Mouse (Mus musculus) midbrain, embryonic 16.5 days (tissue): ENCODE results near the gene BC005624. TPM values are rescaled to one million over a fixed set of nuclear protein-coding genes. Genes with fewer than 3 reads are reported as not detected.

Source experiments
- ATAC-seq: fragments of 200-750 bp; cut with Nextera tagmentation; 2 replicates; pipeline ENCODE4 v1.8.0; 2017; ENCODE audit warnings: moderate TSS enrichment
- H3K27ac ChIP-seq: fragments of 300-500 bp; sonication (generic); 2 replicates; pipeline ENCODE4 v1.5.1; 2014; ENCODE audit warnings: mild to moderate bottlenecking, low read length, mixed read lengths
- H3K27me3 ChIP-seq: fragments of 300-500 bp; sonication (generic); 2 replicates; pipeline ENCODE4 v1.6.1; 2014; ENCODE audit warnings: low read depth, low read length, mixed read lengths; ENCODE audit not compliant: control insufficient read depth, insufficient read depth
- H3K36me3 ChIP-seq: fragments of 300-500 bp; sonication (generic); 2 replicates; pipeline ENCODE4 v1.6.1; 2014; ENCODE audit warnings: mild to moderate bottlenecking, low read length, moderate library complexity, mixed read lengths; ENCODE audit not compliant: control insufficient read depth, insufficient read depth
- H3K4me1 ChIP-seq: fragments of 300-500 bp; sonication (generic); 2 replicates; pipeline ENCODE4 v1.6.1; 2014; ENCODE audit warnings: mild to moderate bottlenecking, low read length, mixed read lengths; ENCODE audit not compliant: control insufficient read depth, insufficient read depth
- H3K4me2 ChIP-seq: fragments of 300-500 bp; sonication (generic); 2 replicates; pipeline ENCODE4 v1.6.1; 2014; ENCODE audit warnings: mild to moderate bottlenecking, low read length, mixed read lengths
- H3K4me3 ChIP-seq: fragments of 300-500 bp; sonication (generic); 2 replicates; pipeline ENCODE4 v1.5.1; 2014; ENCODE audit warnings: low read depth, mild to moderate bottlenecking, low read length, moderate library complexity, mixed read lengths
- H3K9ac ChIP-seq: fragments of 300-500 bp; sonication (generic); 2 replicates; pipeline ENCODE4 v1.6.1; 2014; ENCODE audit warnings: low read depth, low read length, mixed read lengths
- H3K9me3 ChIP-seq: fragments of 300-500 bp; sonication (generic); replicated peaks from 2 replicates; pipeline ENCODE4 v1.6.1; 2014; ENCODE audit warnings: mild to moderate bottlenecking, low read length, mixed read lengths; ENCODE audit not compliant: control insufficient read depth, poor library complexity, severe bottlenecking
- WGBS: fragments of 180-500 bp; shearing (Covaris S2); extraction: QIAGEN DNeasy Blood & Tissue Kit; methylation state at CpG from one replicate; pipeline ENCODE4 v1.1.7; 2014; 5-methylcytosine and 5-hydroxymethylcytosine counted together
- polyA plus RNA-seq: library from polyadenylated mRNA; unstranded; fragments of >200 nt; fragmentation: Nextera tagmentation; extraction: Ambion mirVana; gene quantifications from 2 replicates; pipeline ENCODE4 v1.2.1, GENCODE M21; 2015

Gene BC005624
- 93.8 and 95.3 TPM in 2 replicates for polyA plus RNA-seq

GRCm38 (mm10) chr2:30981790-30982513 is at the start of gene BC005624, which contains the start of gene Usp20:
BC005624 (minus strand) TSS chr2:30982201.
Usp20 (plus strand) TSS chr2:30982279.
- peak within 1 kb of the TSS; percentile 81 for H3K27ac ChIP-seq
- H3K9me3 ChIP-seq, result no peaks in the 10 kb centered on the region
- peaks cover 7% of the 10 kb centered on the region for H3K36me3 ChIP-seq
- ATAC-seq, result peak; percentile 98
- H3K4me3 ChIP-seq, result peak within 1 kb of the TSS; percentile 77
- H3K4me1 ChIP-seq, result peaks cover 16% of the 10 kb centered on the region
- H3K4me2 ChIP-seq, result peak within 1 kb of the TSS; percentile 80
- no peaks in the 10 kb centered on the region for H3K27me3 ChIP-seq
- peak within 1 kb of the TSS; percentile 71 for H3K9ac ChIP-seq
- under 1% methylated on average over 66 of the region's 66 CpGs for WGBS

- WGBS, result 74% methylated on average over 8 of the region's 8 CpGs
- H3K4me2 ChIP-seq, result no peak overlapping the region
- no peak overlapping the region for H3K27ac ChIP-seq
- ATAC-seq, result no peak
- H3K4me3 ChIP-seq, result no peak overlapping the region
- H3K36me3 ChIP-seq, result peaks cover 8% of the 10 kb centered on the region; the same call in 1 of the 2 replicates
- H3K4me1 ChIP-seq, result no peaks in the 10 kb centered on the region
- no peak overlapping the region for H3K9ac ChIP-seq
- no peaks in the 10 kb centered on the region for H3K27me3 ChIP-seq
- H3K9me3 ChIP-seq, result no peaks in the 10 kb centered on the region
Observed at GRCm38 (mm10) chr2:31026642-31027041, 44.6 kb upstream of the BC005624 start.

GRCm38 (mm10) chr2:31025458-31025857 is 43.5 kb upstream of the BC005624 start:
- no peak overlapping the region for H3K9ac ChIP-seq
- H3K9me3 ChIP-seq, result no peaks in the 10 kb centered on the region
- H3K4me1 ChIP-seq, result no peaks in the 10 kb centered on the region
- no peak overlapping the region for H3K4me2 ChIP-seq
- no peak overlapping the region for H3K4me3 ChIP-seq
- H3K27me3 ChIP-seq, result no peaks in the 10 kb centered on the region
- no peak for ATAC-seq
- WGBS, result 87% methylated on average over 3 of the region's 3 CpGs
- H3K27ac ChIP-seq, result no peak overlapping the region
- H3K36me3 ChIP-seq, result peaks cover 15% of the 10 kb centered on the region

DNA sequence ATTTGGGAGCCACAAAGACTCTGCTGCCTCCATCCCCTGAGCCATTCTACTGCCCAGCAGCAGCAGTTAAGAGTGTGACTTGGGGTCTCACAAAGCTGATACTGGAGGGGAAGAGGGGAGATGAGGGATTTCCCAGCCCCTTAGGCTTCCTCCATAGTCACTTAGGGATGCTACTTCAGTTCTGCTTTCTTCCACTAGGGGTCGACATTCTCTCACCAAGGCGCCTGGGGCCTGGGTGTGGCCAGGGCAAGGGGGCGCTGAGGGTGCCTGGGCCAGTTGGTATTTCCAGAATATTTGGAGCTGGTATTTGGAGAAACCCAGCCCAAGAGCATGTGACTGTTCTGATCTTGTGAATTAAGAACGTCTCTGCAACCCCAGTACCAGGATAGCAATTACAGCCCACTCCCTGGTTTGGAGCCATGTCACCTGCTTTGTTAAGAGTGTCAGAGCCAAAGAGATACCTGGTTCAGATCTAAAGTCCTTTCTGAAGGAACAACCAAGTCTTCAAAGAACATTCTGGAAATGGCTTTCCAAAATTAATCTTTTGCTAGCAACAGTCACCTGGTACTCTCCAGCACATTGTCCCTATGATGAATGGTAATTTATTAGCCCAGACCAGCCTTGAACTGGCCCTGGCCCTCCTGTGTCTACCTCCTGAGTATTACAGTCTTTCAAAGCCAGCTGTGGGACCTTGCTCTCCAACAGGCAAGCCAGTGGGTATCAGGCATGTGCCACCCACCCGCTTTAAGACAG is 42.8 kb upstream of the BC005624 start:
- no peaks in the 10 kb centered on the region for H3K4me1 ChIP-seq
- H3K4me2 ChIP-seq, result no peak overlapping the region
- no peak overlapping the region for H3K4me3 ChIP-seq
- H3K36me3 ChIP-seq, result peaks cover 21% of the 10 kb centered on the region
- H3K27ac ChIP-seq, result no peak overlapping the region
- no peaks in the 10 kb centered on the region for H3K9me3 ChIP-seq
- H3K9ac ChIP-seq, result no peak overlapping the region
- no peaks in the 10 kb centered on the region for H3K27me3 ChIP-seq
- 35% methylated on average over 5 of the region's 5 CpGs for WGBS
- ATAC-seq, result no peak

DNA sequence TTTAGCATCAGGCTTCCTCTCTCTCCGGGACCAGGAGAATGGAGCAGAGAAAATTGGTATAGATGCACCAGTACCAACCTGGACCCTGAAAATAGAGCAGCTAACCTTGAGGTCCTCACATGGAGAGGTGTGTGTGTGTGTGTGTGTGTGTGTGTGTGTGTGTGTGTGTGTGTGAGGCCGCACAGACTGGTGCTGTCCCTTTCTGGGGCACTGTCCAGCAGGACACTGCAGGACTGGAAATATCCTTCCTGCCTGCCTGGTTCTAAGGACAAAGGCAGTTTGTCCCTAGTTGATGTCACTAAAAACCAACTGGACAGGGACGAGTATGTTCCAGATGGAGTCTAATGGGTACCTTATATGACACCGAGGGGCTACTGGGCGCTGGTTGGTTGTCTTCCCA is 41.9 kb upstream of the BC005624 start:
- 80% methylated on average over 5 of the region's 5 CpGs for WGBS
- no peak overlapping the region for H3K4me3 ChIP-seq
- no peaks in the 10 kb centered on the region for H3K27me3 ChIP-seq
- peaks cover 23% of the 10 kb centered on the region for H3K36me3 ChIP-seq
- no peak for ATAC-seq
- no peak overlapping the region for H3K27ac ChIP-seq
- H3K4me2 ChIP-seq, result no peak overlapping the region
- no peak overlapping the region for H3K9ac ChIP-seq
- no peaks in the 10 kb centered on the region for H3K9me3 ChIP-seq
- no peaks in the 10 kb centered on the region for H3K4me1 ChIP-seq

GRCm38 (mm10) chr2:31020202-31020601 is 38.2 kb upstream of the BC005624 start:
- ATAC-seq, result no peak
- no peak overlapping the region for H3K9ac ChIP-seq
- no peaks in the 10 kb centered on the region for H3K9me3 ChIP-seq
- no peaks in the 10 kb centered on the region for H3K27me3 ChIP-seq
- no peaks in the 10 kb centered on the region for H3K4me1 ChIP-seq
- WGBS, result 86% methylated on average over 2 of the region's 2 CpGs
- peaks cover 37% of the 10 kb centered on the region for H3K36me3 ChIP-seq
- H3K27ac ChIP-seq, result no peak overlapping the region
- no peak overlapping the region for H3K4me2 ChIP-seq
- no peak overlapping the region for H3K4me3 ChIP-seq

GRCm38 (mm10) chr2:31019011-31019410 is 37.0 kb upstream of the BC005624 start:
- no peaks in the 10 kb centered on the region for H3K9me3 ChIP-seq
- ATAC-seq, result no peak
- peaks cover 37% of the 10 kb centered on the region for H3K36me3 ChIP-seq
- H3K9ac ChIP-seq, result no peak overlapping the region
- H3K27me3 ChIP-seq, result no peaks in the 10 kb centered on the region
- no peak overlapping the region for H3K4me3 ChIP-seq
- no peak overlapping the region for H3K4me2 ChIP-seq
- WGBS, result 91% methylated on average over 8 of the region's 8 CpGs
- no peaks in the 10 kb centered on the region for H3K4me1 ChIP-seq
- H3K27ac ChIP-seq, result no peak overlapping the region

DNA sequence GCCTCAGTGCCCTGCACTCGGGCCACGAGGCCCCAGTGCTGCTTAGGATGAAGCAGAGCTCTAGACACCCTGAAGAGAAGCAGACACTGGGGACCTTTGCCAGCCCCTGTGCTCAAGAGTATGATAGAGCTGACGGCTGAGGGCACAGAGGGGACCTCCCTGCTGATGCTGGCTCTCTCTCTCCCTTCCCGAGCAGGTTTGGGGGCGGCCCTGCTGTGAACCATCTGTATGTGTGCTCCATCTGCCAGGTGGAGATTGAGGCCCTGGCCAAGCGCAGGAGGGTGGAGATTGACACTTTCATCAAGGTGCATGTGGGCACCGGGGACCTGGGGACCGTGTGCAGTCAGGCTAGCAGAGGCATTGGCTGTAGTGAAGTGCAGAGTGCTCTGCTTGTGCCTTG is 36.5 kb upstream of the BC005624 start:
- Histone ChIP-seq H3K4me2 (no peak overlapping the region), H3K36me3 (peaks cover 37% of the 10 kb centered on the region), H3K27me3 (no peaks in the 10 kb centered on the region), H3K4me1 (no peaks in the 10 kb centered on the region), H3K9ac (no peak overlapping the region), H3K9me3 (no peaks in the 10 kb centered on the region), H3K4me3 (no peak overlapping the region), H3K27ac (no peak overlapping the region)
- WGBS, result 85% methylated on average over 8 of the region's 8 CpGs
- ATAC-seq, result no peak
